Mouse (Mus musculus) lung, postnatal 0 days (tissue): ENCODE measurements around the gene Hist1h3d.
"Not testable (repeated sequence)": the region's sequence is repeated elsewhere in the genome, so short reads cannot be mapped to it uniquely, and the experiment has no call there.

Experiments
- CTCF ChIP-seq: IDR thresholded peaks from 2 replicates; pipeline ENCODE4 v1.5.1; 2016; ENCODE audit warnings: antibody characterized with exemption, mild to moderate bottlenecking
- EP300 ChIP-seq: IDR thresholded peaks from 2 replicates; pipeline ENCODE4 v1.6.1; 2016; ENCODE audit warnings: antibody characterized with exemption, mild to moderate bottlenecking, control low read depth

DNA sequence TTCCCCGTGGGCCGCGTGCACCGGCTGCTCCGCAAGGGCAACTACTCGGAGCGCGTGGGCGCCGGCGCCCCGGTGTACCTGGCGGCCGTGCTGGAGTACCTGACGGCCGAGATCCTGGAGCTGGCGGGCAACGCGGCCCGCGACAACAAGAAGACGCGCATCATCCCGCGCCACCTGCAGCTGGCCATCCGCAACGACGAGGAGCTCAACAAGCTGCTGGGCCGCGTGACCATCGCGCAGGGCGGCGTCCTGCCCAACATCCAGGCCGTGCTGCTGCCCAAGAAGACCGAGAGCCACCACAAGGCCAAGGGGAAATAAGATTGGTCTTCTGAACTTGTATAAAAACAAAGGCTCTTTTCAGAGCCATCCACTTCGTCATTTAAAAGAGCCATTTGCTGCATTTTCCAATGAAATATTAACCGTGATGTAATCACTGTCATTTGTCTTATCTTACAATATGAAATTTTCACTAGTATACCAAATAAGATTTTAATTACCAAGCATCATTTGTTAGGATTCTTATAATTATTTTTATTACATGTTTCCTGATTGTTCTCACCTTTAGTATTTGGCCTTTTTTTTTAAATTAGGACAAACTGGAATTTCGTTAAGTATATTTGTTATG is 905 bp upstream of the Hist1h3d start:
- TF ChIP-seq CTCF, EP300: not testable (repeated sequence)
